Mouse (Mus musculus): ENCODE data around the gene Brd7. TPM values are rescaled to one million over a fixed set of nuclear protein-coding genes. Genes with fewer than 3 reads are reported as not detected.

The Brd7 gene
- polyA plus RNA-seq, 1 experiment: 30.7 TPM

- no peak overlapping the region for H3K27ac ChIP-seq (ENCODE audit: control insufficient read depth, insufficient read depth, low read depth, low read length)
- H3K36me3 ChIP-seq (ENCODE audit: control insufficient read depth, insufficient read depth, low read length): no peaks in the 10 kb centered on the region
- no peak for TF ChIP-seq CTCF (IDR thresholded peaks at IDR 0.05; ENCODE audit: control insufficient read depth, insufficient read depth, insufficient replicate concordance, low read depth, low read length)
- no peak for TF ChIP-seq POLR2A (IDR thresholded peaks at IDR 0.05; ENCODE audit: control insufficient read depth, low read depth, low read length)
- H3K27me3 ChIP-seq (ENCODE audit: control insufficient read depth, insufficient read depth, low read length): no peaks in the 10 kb centered on the region
- H3K4me1 ChIP-seq (ENCODE audit: control insufficient read depth, insufficient read depth, low read length): peaks cover 12% of the 10 kb centered on the region
- no peak overlapping the region for H3K4me3 ChIP-seq (ENCODE audit: control insufficient read depth, low read depth, low read length)
These were observed 71.4 kb downstream of the Brd7 start for GRCm38 (mm10) chr8:88290326-88291304.

DNA sequence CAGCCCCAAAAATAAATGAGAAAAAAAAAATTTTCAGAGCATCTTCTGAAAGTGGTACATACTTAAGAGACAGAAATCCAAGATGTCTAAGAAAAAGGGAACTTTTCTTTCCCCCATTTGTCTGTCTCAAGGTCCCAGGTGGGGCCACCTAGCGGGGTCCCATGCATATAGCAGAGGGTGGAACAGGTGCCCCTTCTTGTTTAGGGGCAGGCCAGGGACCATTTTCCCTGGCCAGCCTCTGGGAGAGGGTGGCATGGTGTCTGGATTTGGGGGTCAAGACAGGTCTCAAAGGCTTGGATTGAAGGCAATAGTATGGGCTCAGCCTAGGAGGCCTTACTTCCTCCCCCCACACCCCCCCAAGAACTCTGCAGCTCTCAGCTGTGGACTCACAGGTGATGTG lies 72.1 kb downstream of the Brd7 start:
- H3K4me3 ChIP-seq (ENCODE audit: control insufficient read depth, low read depth, low read length): no peak overlapping the region
- H3K4me1 ChIP-seq (ENCODE audit: control insufficient read depth, insufficient read depth, low read length): peaks cover 19% of the 10 kb centered on the region
- TF ChIP-seq POLR2A (IDR thresholded peaks at IDR 0.05; ENCODE audit: control insufficient read depth, low read depth, low read length) (no peak), CTCF (IDR thresholded peaks at IDR 0.05; ENCODE audit: control insufficient read depth, insufficient read depth, insufficient replicate concordance, low read depth, low read length) (no peak)

GRCm38 (mm10) chr8:88288622-88289242 lies 73.3 kb downstream of the Brd7 start:
- H3K4me3 ChIP-seq (ENCODE audit: control insufficient read depth, low read depth, low read length): no peak overlapping the region
- no peaks in the 10 kb centered on the region for H3K36me3 ChIP-seq (ENCODE audit: control insufficient read depth, insufficient read depth, low read length)
- no peak for TF ChIP-seq CTCF (IDR thresholded peaks at IDR 0.05; ENCODE audit: control insufficient read depth, insufficient read depth, insufficient replicate concordance, low read depth, low read length)
- no peak for TF ChIP-seq POLR2A (IDR thresholded peaks at IDR 0.05; ENCODE audit: control insufficient read depth, low read depth, low read length)
- H3K4me1 ChIP-seq (ENCODE audit: control insufficient read depth, insufficient read depth, low read length): peaks cover 23% of the 10 kb centered on the region
- no peak overlapping the region for H3K27ac ChIP-seq (ENCODE audit: control insufficient read depth, insufficient read depth, low read depth, low read length)
- H3K27me3 ChIP-seq (ENCODE audit: control insufficient read depth, insufficient read depth, low read length): no peaks in the 10 kb centered on the region

More for the DNA sequence above, 72.1 kb downstream of the Brd7 start:
- Histone ChIP-seq H3K36me3 (ENCODE audit: control insufficient read depth, insufficient read depth, low read length) (no peaks in the 10 kb centered on the region), H3K27me3 (ENCODE audit: control insufficient read depth, insufficient read depth, low read length) (no peaks in the 10 kb centered on the region), H3K27ac (ENCODE audit: control insufficient read depth, insufficient read depth, low read depth, low read length) (no peak overlapping the region)

DNA sequence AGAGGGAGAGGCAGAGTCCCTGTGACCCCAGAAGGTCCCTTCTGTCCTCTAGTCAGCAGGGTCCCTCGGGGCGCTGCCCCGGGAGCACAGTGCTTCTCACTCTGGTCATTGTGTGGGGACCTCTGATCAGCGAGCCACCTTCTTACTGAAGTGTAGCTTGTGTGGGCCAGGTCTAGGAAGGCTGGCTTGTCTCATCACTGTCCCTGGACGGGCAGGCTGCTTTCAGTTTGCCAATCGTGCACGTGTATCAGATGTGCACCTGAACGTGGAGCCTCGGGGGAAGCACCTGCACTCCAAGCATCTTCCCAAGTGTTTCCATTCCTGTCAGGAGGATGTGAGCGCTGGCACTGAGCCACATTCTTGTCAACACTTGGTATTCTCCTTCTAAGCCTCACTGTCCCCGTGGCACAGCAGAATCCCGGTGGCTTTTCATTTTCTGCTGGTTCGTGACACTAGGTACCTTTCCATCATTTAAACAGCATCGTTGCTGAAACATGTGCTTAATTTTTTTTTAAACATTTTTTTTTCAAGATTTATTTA lies 75.5 kb downstream of the Brd7 start:
- H3K4me1 ChIP-seq (ENCODE audit: control insufficient read depth, insufficient read depth, low read length): peaks cover 29% of the 10 kb centered on the region
- no peak overlapping the region; the same call in 1 of the 2 replicates for H3K27ac ChIP-seq (ENCODE audit: control insufficient read depth, insufficient read depth, low read depth, low read length)
- H3K27me3 ChIP-seq (ENCODE audit: control insufficient read depth, insufficient read depth, low read length): no peaks in the 10 kb centered on the region
- no peaks in the 10 kb centered on the region for H3K36me3 ChIP-seq (ENCODE audit: control insufficient read depth, insufficient read depth, low read length)
- H3K4me3 ChIP-seq (ENCODE audit: control insufficient read depth, low read depth, low read length): no peak overlapping the region
- no peak for TF ChIP-seq CTCF (IDR thresholded peaks at IDR 0.05; ENCODE audit: control insufficient read depth, insufficient read depth, insufficient replicate concordance, low read depth, low read length)
- no peak for TF ChIP-seq POLR2A (IDR thresholded peaks at IDR 0.05; ENCODE audit: control insufficient read depth, low read depth, low read length)

GRCm38 (mm10) chr8:88285469-88286356 lies 76.3 kb downstream of the Brd7 start:
- Histone ChIP-seq H3K27me3 (ENCODE audit: control insufficient read depth, insufficient read depth, low read length) (no peaks in the 10 kb centered on the region), H3K4me3 (ENCODE audit: control insufficient read depth, low read depth, low read length) (peak overlapping the region; percentile 81), H3K4me1 (ENCODE audit: control insufficient read depth, insufficient read depth, low read length) (peaks cover 27% of the 10 kb centered on the region), H3K36me3 (ENCODE audit: control insufficient read depth, insufficient read depth, low read length) (no peaks in the 10 kb centered on the region), H3K27ac (ENCODE audit: control insufficient read depth, insufficient read depth, low read depth, low read length) (peak overlapping the region; percentile 29)
- peak; percentile 20; the same call in 1 of the 2 replicates for TF ChIP-seq CTCF (IDR thresholded peaks at IDR 0.05; ENCODE audit: control insufficient read depth, insufficient read depth, insufficient replicate concordance, low read depth, low read length)
- no peak for TF ChIP-seq POLR2A (IDR thresholded peaks at IDR 0.05; ENCODE audit: control insufficient read depth, low read depth, low read length)

DNA sequence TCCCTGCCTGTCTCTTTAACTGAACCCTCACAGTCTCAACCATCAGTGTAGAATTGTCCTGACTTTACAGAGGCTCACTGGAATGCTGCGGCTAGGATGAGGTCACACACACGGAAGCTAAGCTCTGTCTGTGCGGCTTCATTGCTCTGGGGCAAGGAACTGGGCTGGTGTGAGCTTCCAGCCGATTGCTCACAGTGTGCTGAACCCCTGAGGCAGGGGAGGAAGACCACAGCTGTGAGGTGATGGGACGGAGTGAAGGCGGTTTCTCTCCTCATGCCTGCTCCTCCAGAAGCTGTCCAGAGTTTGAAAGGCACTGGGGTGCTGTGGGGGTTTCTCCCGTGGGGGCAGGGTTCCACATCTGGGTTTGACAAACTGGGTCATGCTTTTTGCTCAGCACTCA lies 77.3 kb downstream of the Brd7 start:
- H3K27ac ChIP-seq (ENCODE audit: control insufficient read depth, insufficient read depth, low read depth, low read length): no peak overlapping the region
- no peaks in the 10 kb centered on the region for H3K36me3 ChIP-seq (ENCODE audit: control insufficient read depth, insufficient read depth, low read length)
- no peaks in the 10 kb centered on the region for H3K27me3 ChIP-seq (ENCODE audit: control insufficient read depth, insufficient read depth, low read length)
- peak overlapping the region; percentile 81; the same call in 1 of the 2 replicates for H3K4me3 ChIP-seq (ENCODE audit: control insufficient read depth, low read depth, low read length)
- TF ChIP-seq POLR2A (IDR thresholded peaks at IDR 0.05; ENCODE audit: control insufficient read depth, low read depth, low read length): no peak
- peaks cover 27% of the 10 kb centered on the region for H3K4me1 ChIP-seq (ENCODE audit: control insufficient read depth, insufficient read depth, low read length)
